Mouse (Mus musculus) heart, adult 2 months (tissue): ENCODE measurements around the gene Gm4869.
"Not testable (repeated sequence)": the region's sequence is repeated elsewhere in the genome, so short reads cannot be mapped to it uniquely, and the experiment has no call there.

Experiments used
- EP300 ChIP-seq: fragments of 200-500 bp; IDR thresholded peaks from 2 replicates; pipeline ENCODE4 v1.6.1; 2011; ENCODE audit warnings: low read depth, low read length, control low read depth; ENCODE audit not compliant: insufficient read depth
- POLR2A ChIP-seq: fragments of 200-500 bp; IDR thresholded peaks from 2 replicates; pipeline ENCODE4 v1.6.1; 2011; ENCODE audit warnings: mild to moderate bottlenecking, low read depth, low read length, control low read depth; ENCODE audit not compliant: insufficient read depth

- TF ChIP-seq POLR2A, EP300: not testable (repeated sequence)
These were observed 57.5 kb downstream of the Gm4869 start for GRCm38 (mm10) chr5:140502925-140503324.
